Mouse (Mus musculus): ENCODE data around the gene D17Wsu92e.

- TF ChIP-seq ZNF384 (IDR thresholded peaks at IDR 0.05; ENCODE audit: low read depth, low read length): peak; percentile 16; the same call in 1 of the 2 replicates
- TF ChIP-seq CTCF (conservative IDR thresholded peaks at IDR 0.05 in 1 of 2, IDR thresholded peaks at IDR 0.05 in 1 of 2; ENCODE audit: low read depth in 2 of 2, low read length in 2 of 2): peak in 1 of 2 experiments; percentile 33; a peak in 1 of 4 replicates
- TF ChIP-seq POLR2A (IDR thresholded peaks at IDR 0.05; ENCODE audit: low read depth, low read length): peak; percentile 61
- TF ChIP-seq NELFE (IDR thresholded peaks at IDR 0.05; ENCODE audit: low read depth, low read length): peak; percentile 76
- no peak for TF ChIP-seq ZKSCAN1 (IDR thresholded peaks at IDR 0.05; ENCODE audit: borderline replicate concordance, low read depth, low read length)
- peak; percentile 60 for TF ChIP-seq MEF2A (IDR thresholded peaks at IDR 0.05; ENCODE audit: borderline replicate concordance, low read depth, low read length)
- TF ChIP-seq E2F4 (IDR thresholded peaks at IDR 0.05; ENCODE audit: insufficient replicate concordance, low read depth, low read length): 0 out of 2 replicates have a peak, but pooled peaks have one; percentile 39
- 0 out of 2 replicates have a peak, but pooled peaks have one; percentile 19 for TF ChIP-seq EP300 (IDR thresholded peaks at IDR 0.05; ENCODE audit: low read length)
- no peak for TF ChIP-seq JUND (conservative IDR thresholded peaks at IDR 0.05; ENCODE audit: low read depth, low read length)
- TF ChIP-seq NRF1 (IDR thresholded peaks at IDR 0.05; ENCODE audit: low read depth, low read length): no peak; the same call in 1 of the 2 replicates
- TF ChIP-seq MAZ (IDR thresholded peaks at IDR 0.05; ENCODE audit: low read depth, low read length): peak; percentile 94
- TF ChIP-seq ETS1 (conservative IDR thresholded peaks at IDR 0.05; ENCODE audit: low read depth, low read length): peak; percentile 39; the same call in 1 of the 2 replicates
- TF ChIP-seq BHLHE40 (IDR thresholded peaks at IDR 0.05; ENCODE audit: low read depth, low read length): peak; percentile 61
These were observed 5.8 kb upstream of the D17Wsu92e start for GRCm38 (mm10) chr17:27825984-27826905.

All from CH12.LX (cell line).